Mouse (Mus musculus) kidney, adult 11 months (tissue): Measurements from ENCODE around the gene Psma4.
"Not testable (repeated sequence)": the region's sequence is repeated elsewhere in the genome, so short reads cannot be mapped to it uniquely, and the experiment has no call there.

Experiments used
- DNase-seq: peaks from one replicate; pipeline ENCODE4 v3.0.0; 2022

The Psma4 gene

GRCm38 (mm10) chr9:54950575-54951321 is at the start of gene Psma4, which contains the start of gene AY074887:
Psma4 (plus strand) TSS chr9:54950790.
AY074887 (minus strand) TSS chr9:54950998.
- peak; percentile 83 for DNase-seq

- no peak for DNase-seq
Observed at GRCm38 (mm10) chr9:54909446-54909845, 41.1 kb upstream of the Psma4 start.

GRCm38 (mm10) chr9:54915576-54915975 is 35.0 kb upstream of the Psma4 start:
- DNase-seq: no peak

GRCm38 (mm10) chr9:54916401-54916800 is 34.2 kb upstream of the Psma4 start:
- no peak for DNase-seq

GRCm38 (mm10) chr9:54917010-54917677 is 33.4 kb upstream of the Psma4 start, which contains the start of gene Hykk:
Hykk (plus strand) TSS chr9:54917283.
- DNase-seq: peak; percentile 94

GRCm38 (mm10) chr9:54918191-54918590 is 32.4 kb upstream of the Psma4 start:
- peak; percentile 51 for DNase-seq

- no peak for DNase-seq
Observed at GRCm38 (mm10) chr9:54918781-54919180, 31.8 kb upstream of the Psma4 start.

- peak; percentile 76 for DNase-seq
Observed at GRCm38 (mm10) chr9:54919946-54920345, 30.6 kb upstream of the Psma4 start.

GRCm38 (mm10) chr9:54930741-54931140 is 19.8 kb upstream of the Psma4 start:
- DNase-seq: peak; percentile 57

GRCm38 (mm10) chr9:54931765-54932164 is 18.8 kb upstream of the Psma4 start:
- peak; percentile 17 for DNase-seq

GRCm38 (mm10) chr9:54932379-54932778 is 18.2 kb upstream of the Psma4 start:
- DNase-seq: peak; percentile 30

- DNase-seq: peak; percentile 67
Observed at GRCm38 (mm10) chr9:54942071-54942470, 8.5 kb upstream of the Psma4 start.

- DNase-seq: no peak
Observed at GRCm38 (mm10) chr9:54944467-54944866, 6.1 kb upstream of the Psma4 start.

- no peak for DNase-seq
Observed at GRCm38 (mm10) chr9:54946256-54946655, 4.3 kb upstream of the Psma4 start.

- DNase-seq: no peak
Observed at GRCm38 (mm10) chr9:54949465-54949864, 1.1 kb upstream of the Psma4 start.

- not testable (repeated sequence) for DNase-seq
Observed at GRCm38 (mm10) chr9:54950162-54950561, 428 bp upstream of the Psma4 start.

- no peak for DNase-seq
Observed at GRCm38 (mm10) chr9:54961059-54961458, 10.5 kb downstream of the Psma4 start.

- no peak for DNase-seq
Observed at GRCm38 (mm10) chr9:54963669-54964068, 13.1 kb downstream of the Psma4 start.

GRCm38 (mm10) chr9:54969972-54970637 is 19.5 kb downstream of the Psma4 start:
- DNase-seq: no peak

GRCm38 (mm10) chr9:54980674-54981073 is 30.1 kb downstream of the Psma4 start, which contains the start of gene Chrna5:
Chrna5 (plus strand) TSS chr9:54980880.
- DNase-seq: no peak

GRCm38 (mm10) chr9:54981291-54982191 is 31.0 kb downstream of the Psma4 start:
- peak; percentile 9 for DNase-seq

- no peak for DNase-seq
Observed at GRCm38 (mm10) chr9:54982401-54982800, 31.8 kb downstream of the Psma4 start.
